Mouse (Mus musculus) erythroblast, embryonic 14.5 days (primary cell): ENCODE measurements around the gene Nat8f6.
"Not testable (repeated sequence)": the region's sequence is repeated elsewhere in the genome, so short reads cannot be mapped to it uniquely, and the experiment has no call there.

Experiments
- GATA1 ChIP-seq: IDR thresholded peaks from 2 replicates; pipeline ENCODE4 v1.6.1; 2012; ENCODE audit warnings: low read length, inconsistent platforms, mixed read lengths
- TAL1 ChIP-seq: IDR thresholded peaks from 3 replicates; pipeline ENCODE4 v1.6.1; 2012; ENCODE audit warnings: low read length, inconsistent platforms, mixed read lengths

DNA sequence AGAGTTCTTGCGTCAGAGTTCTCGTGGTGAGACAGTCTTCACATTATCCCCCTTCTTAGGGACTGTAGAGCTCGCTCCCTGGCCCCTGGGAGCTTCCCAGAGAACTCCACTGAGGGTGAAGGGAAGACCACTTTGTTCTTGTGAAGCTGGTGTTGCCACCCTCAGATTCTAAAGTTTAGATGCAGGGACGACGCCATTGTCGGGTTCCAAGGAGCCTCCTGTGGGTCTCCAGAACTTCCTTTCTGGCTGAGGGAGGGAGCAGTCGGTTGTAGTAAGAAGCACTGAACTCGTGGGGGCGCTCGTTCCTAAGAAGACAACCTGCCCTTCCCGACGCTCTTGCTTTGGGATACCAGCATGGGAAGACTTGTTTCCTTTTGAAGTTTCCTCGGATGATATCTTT, 55.2 kb downstream of the Nat8f6 start, which contains the start of gene Nat8f3:
- not testable (repeated sequence) for TF ChIP-seq GATA1, TAL1
